Mouse (Mus musculus) left cerebral cortex, adult 8-10 months (tissue): Measurements from ENCODE around the gene Rilpl1. TPM values are rescaled to one million over a fixed set of nuclear protein-coding genes. Genes with fewer than 3 reads are reported as not detected.
A peak's percentile ranks its signal among the peaks of the same experiment; 100 is the strongest.
"Not testable (repeated sequence)": the region's sequence is repeated elsewhere in the genome, so short reads cannot be mapped to it uniquely, and the experiment has no call there.

Source experiments
- DNase-seq, 2 experiments: peaks; one replicate each; pipeline ENCODE4 v3.0.0; 2022; ENCODE audit warnings: low spot score in 2 of 2
- total RNA-seq, 4 experiments: library from RNA; stranded (reverse); gene quantifications; 2 replicates each; pipeline ENCODE4 v1.2.4; 2022

Gene Rilpl1
- total RNA-seq, 4 experiments from 2014 or later, result 51.6 to 69.0 (median 61.8) TPM

- DNase-seq, result no peak
Measured at GRCm38 (mm10) chr5:124529697-124530096, 1.5 kb downstream of the Rilpl1 start.

- DNase-seq, result no peak
Measured at GRCm38 (mm10) chr5:124529191-124529651, 2.0 kb downstream of the Rilpl1 start.

GRCm38 (mm10) chr5:124528791-124529190 is 2.4 kb downstream of the Rilpl1 start:
- DNase-seq, result no peak

- DNase-seq, result no peak
Measured at GRCm38 (mm10) chr5:124528351-124528750, 2.8 kb downstream of the Rilpl1 start.

- no peak for DNase-seq
Measured at GRCm38 (mm10) chr5:124524943-124525342, 6.2 kb downstream of the Rilpl1 start.

- DNase-seq, result no peak
Measured at GRCm38 (mm10) chr5:124523032-124523431, 8.2 kb downstream of the Rilpl1 start.

GRCm38 (mm10) chr5:124521588-124521987 is 9.6 kb downstream of the Rilpl1 start:
- no peak for DNase-seq

GRCm38 (mm10) chr5:124518648-124519047 is 12.5 kb downstream of the Rilpl1 start:
- peak in 1 of 2 experiments; percentile 85 for DNase-seq

GRCm38 (mm10) chr5:124515789-124516188 is 15.4 kb downstream of the Rilpl1 start:
- DNase-seq, result no peak

- DNase-seq, result no peak
Measured at GRCm38 (mm10) chr5:124510536-124511050, 20.6 kb downstream of the Rilpl1 start.

GRCm38 (mm10) chr5:124509742-124510237 is 21.4 kb downstream of the Rilpl1 start:
- DNase-seq, result no peak

GRCm38 (mm10) chr5:124509200-124509599 is 22.0 kb downstream of the Rilpl1 start:
- DNase-seq, result no peak

GRCm38 (mm10) chr5:124506731-124507359 is 24.3 kb downstream of the Rilpl1 start:
- no peak for DNase-seq

- DNase-seq, result no peak
Measured at GRCm38 (mm10) chr5:124505235-124505634, 26.0 kb downstream of the Rilpl1 start.

- DNase-seq, result peak; percentile 83 to 95
Measured at GRCm38 (mm10) chr5:124503742-124504141, 27.4 kb downstream of the Rilpl1 start.

GRCm38 (mm10) chr5:124501541-124501940 is 29.6 kb downstream of the Rilpl1 start:
- no peak for DNase-seq

GRCm38 (mm10) chr5:124500573-124500972 is 30.6 kb downstream of the Rilpl1 start:
- peak in 1 of 2 experiments; percentile 78 for DNase-seq

GRCm38 (mm10) chr5:124500037-124500436 is 31.2 kb downstream of the Rilpl1 start:
- DNase-seq, result not testable (repeated sequence)

- no peak for DNase-seq
Measured at GRCm38 (mm10) chr5:124499001-124499400, 32.2 kb downstream of the Rilpl1 start.

- DNase-seq, result no peak
Measured at GRCm38 (mm10) chr5:124498221-124498876, 32.8 kb downstream of the Rilpl1 start.

GRCm38 (mm10) chr5:124496614-124497514 is 34.3 kb downstream of the Rilpl1 start:
- DNase-seq, result no peak
